Mouse (Mus musculus) C2C12 (cell line): ENCODE data around the gene Rex1bd.

Experiments
- CEBPB ChIP-seq: IDR thresholded peaks from one replicate; pipeline ENCODE4 v1.6.1; 2011; ENCODE audit warnings: low read depth, mild to moderate bottlenecking, control low read depth, moderate library complexity
- CTCF ChIP-seq: IDR thresholded peaks from one replicate; pipeline ENCODE4 v1.5.1; 2011; ENCODE audit not compliant: control insufficient read depth, insufficient read depth, insufficient read length
- FOSL1 ChIP-seq: IDR thresholded peaks from one replicate; pipeline ENCODE4 v1.8.0; 2011; ENCODE audit warnings: mild to moderate bottlenecking, low read length; ENCODE audit not compliant: poor library complexity, insufficient read depth, severe bottlenecking
- MAX ChIP-seq: IDR thresholded peaks from one replicate; pipeline ENCODE4 v1.6.1; 2011; ENCODE audit warnings: mild to moderate bottlenecking, control low read depth
- MYOD1 ChIP-seq: IDR thresholded peaks from one replicate; pipeline ENCODE4 v1.6.1; 2011; ENCODE audit warnings: low read depth; ENCODE audit not compliant: control insufficient read depth, insufficient read length
- MYOG ChIP-seq: IDR thresholded peaks from one replicate; pipeline ENCODE4 v1.6.1; 2011; ENCODE audit not compliant: control insufficient read depth, insufficient read length; ENCODE audit errors: extremely low read depth
- USF1 ChIP-seq: IDR thresholded peaks from one replicate; pipeline ENCODE4 v1.6.1; 2011; ENCODE audit warnings: low read depth, mild to moderate bottlenecking, control low read depth, moderate library complexity

- TF ChIP-seq USF1 = no peak
- TF ChIP-seq CTCF = no peak
- no peak for TF ChIP-seq MYOD1
- no peak for TF ChIP-seq MAX
- no peak for TF ChIP-seq CEBPB
- no peak for TF ChIP-seq MYOG
- TF ChIP-seq FOSL1 = no peak
Measured at GRCm38 (mm10) chr8:70547762-70548161, 41.2 kb upstream of the Rex1bd start.
